Mouse (Mus musculus) thymus, adult 2 months (tissue): ENCODE measurements around the gene S1pr2. TPM values are rescaled to one million over a fixed set of nuclear protein-coding genes. Genes with fewer than 3 reads are reported as not detected.
A peak's percentile ranks its signal among the peaks of the same experiment; 100 is the strongest.

ENCODE experiments used
- DNase-seq: peaks from one replicate; pipeline ENCODE4 v3.0.0; 2021
- H3K27ac ChIP-seq: fragments of 200-500 bp; 2 replicates; pipeline ENCODE4 v1.5.1; 2012; ENCODE audit warnings: low read length, control low read depth; ENCODE audit not compliant: control insufficient read depth, insufficient read depth
- H3K27me3 ChIP-seq: fragments of 200-500 bp; 2 replicates; pipeline ENCODE4 v1.6.1; 2012; ENCODE audit warnings: mild to moderate bottlenecking, low read length, moderate library complexity, mixed read lengths; ENCODE audit not compliant: control insufficient read depth, insufficient read depth
- H3K36me3 ChIP-seq: fragments of 200-500 bp; 2 replicates; pipeline ENCODE4 v1.6.1; 2012; ENCODE audit warnings: mild to moderate bottlenecking, low read length, moderate library complexity; ENCODE audit not compliant: control insufficient read depth, insufficient read depth
- H3K4me1 ChIP-seq: fragments of 200-500 bp; replicated peaks from 2 replicates; pipeline ENCODE4 v1.6.1; 2012; ENCODE audit warnings: low read length; ENCODE audit not compliant: control insufficient read depth, insufficient read depth
- H3K4me3 ChIP-seq: fragments of 200-500 bp; 2 replicates; pipeline ENCODE4 v1.5.1; 2012; ENCODE audit warnings: mild to moderate bottlenecking, low read length, control low read depth, moderate library complexity; ENCODE audit not compliant: control insufficient read depth, insufficient read depth
- CTCF ChIP-seq: fragments of 200-500 bp; IDR thresholded peaks from 2 replicates; pipeline ENCODE4 v1.5.1; 2012; ENCODE audit warnings: mild to moderate bottlenecking, control low read depth, low read length, moderate library complexity, borderline replicate concordance; ENCODE audit not compliant: control insufficient read depth, poor library complexity, insufficient read depth; ENCODE audit errors: extremely low read depth
- POLR2A ChIP-seq: fragments of 200-500 bp; IDR thresholded peaks from 2 replicates; pipeline ENCODE4 v1.6.1; 2012; ENCODE audit warnings: mild to moderate bottlenecking, low read length, control low read depth, moderate library complexity; ENCODE audit not compliant: control insufficient read depth, poor library complexity, insufficient read depth; ENCODE audit errors: extremely low read depth
- WGBS: fragments of 180-500 bp; shearing (Covaris S2); methylation state at CpG from one replicate; pipeline ENCODE4 v1.1.7; 2018; 5-methylcytosine and 5-hydroxymethylcytosine counted together
- polyA plus RNA-seq: library from polyadenylated mRNA; depleted of rRNA; stranded (reverse); fragments of >200 nt; gene quantifications from 2 replicates; pipeline ENCODE4 v1.2.3, GENCODE M21; 2012

Gene S1pr2
- polyA plus RNA-seq, 1 experiment = 11.0 TPM

DNA sequence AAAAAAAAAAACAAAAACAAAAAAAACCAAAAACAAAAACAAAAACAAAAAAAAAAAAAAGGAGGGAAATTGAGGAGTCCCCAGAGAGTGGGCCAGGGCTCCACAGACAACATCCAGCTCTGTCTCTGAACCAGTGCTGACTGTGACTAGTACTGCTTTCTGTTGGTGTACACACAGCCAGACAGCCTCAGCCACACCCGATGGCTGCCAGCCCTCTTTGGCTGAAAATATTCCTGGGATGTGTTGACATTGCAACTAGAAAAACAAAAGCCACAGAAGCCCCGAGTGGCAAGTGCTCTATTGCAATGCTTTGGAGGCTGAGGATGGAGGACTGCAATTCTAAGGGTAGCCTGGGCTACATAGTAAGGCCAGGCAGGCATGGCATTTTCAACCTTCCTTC lies 33.8 kb upstream of the S1pr2 start:
- no peak for DNase-seq
- Histone ChIP-seq H3K27me3 (no peaks in the 10 kb centered on the region), H3K4me1 (peaks cover 10% of the 10 kb centered on the region), H3K4me3 (no peak overlapping the region), H3K27ac (no peak overlapping the region), H3K36me3 (peaks cover 10% of the 10 kb centered on the region)
- TF ChIP-seq CTCF (no peak), POLR2A (no peak)
- 76% methylated on average over 2 of the region's 2 CpGs for WGBS

DNA sequence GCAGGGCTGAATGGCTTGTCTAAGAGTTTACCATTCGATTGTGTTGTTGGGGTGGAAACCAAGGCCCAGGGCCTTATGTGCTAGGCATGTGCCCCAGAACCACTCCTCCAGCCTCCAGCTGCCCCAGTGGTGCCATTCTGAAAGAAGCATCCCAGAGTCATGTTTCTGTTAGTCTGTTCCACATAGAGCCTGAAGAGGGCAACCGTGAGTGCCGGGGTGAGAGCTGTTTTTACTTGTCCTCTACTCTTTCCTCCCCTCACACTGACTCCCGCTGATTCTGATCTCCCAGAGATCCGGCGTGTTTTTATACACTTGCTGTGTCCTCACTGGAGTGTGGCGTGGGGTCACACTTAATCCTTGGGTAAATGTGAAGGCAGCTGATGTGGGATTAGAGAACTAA lies 31.4 kb upstream of the S1pr2 start:
- 88% methylated on average over 7 of the region's 7 CpGs for WGBS
- H3K4me1 ChIP-seq = peaks cover 3% of the 10 kb centered on the region; the same call in 1 of the 2 replicates
- H3K4me3 ChIP-seq = no peak overlapping the region
- H3K27me3 ChIP-seq = no peaks in the 10 kb centered on the region
- H3K36me3 ChIP-seq = peaks cover 10% of the 10 kb centered on the region
- H3K27ac ChIP-seq = no peak overlapping the region
- TF ChIP-seq POLR2A (no peak), CTCF (no peak)
- DNase-seq = no peak

DNA sequence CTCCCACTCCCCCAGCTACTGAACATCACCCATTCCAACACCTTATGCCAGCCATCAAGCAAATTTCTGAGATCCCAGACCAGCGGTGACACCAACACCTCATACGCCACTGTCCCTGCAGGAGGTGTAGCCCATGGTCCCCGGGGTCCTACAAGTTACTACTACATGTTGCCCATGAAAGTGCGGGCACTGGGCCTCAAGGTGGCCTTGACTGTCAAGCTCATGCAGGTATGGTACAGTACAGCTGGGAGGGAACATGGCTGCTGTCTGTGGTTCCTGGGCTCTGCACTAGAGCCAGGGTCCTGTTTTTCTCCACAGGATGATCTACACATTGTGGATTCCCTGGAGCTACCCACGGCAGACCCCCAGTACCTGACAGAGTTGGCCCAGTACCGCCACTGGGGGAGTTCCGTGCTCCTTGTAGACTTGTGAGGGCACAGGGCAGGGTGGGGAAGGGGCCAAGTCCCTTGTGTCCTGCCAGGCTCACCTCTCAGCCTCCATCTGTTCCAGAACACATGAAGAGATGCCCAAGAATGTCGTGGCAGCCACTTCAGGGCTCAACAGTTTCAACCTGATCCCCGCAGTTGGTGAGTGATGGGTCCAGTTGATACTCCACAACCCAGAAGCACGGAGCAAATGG lies 30.9 kb upstream of the S1pr2 start:
- Histone ChIP-seq H3K36me3 (peaks cover 10% of the 10 kb centered on the region), H3K4me1 (peaks cover 3% of the 10 kb centered on the region; the same call in 1 of the 2 replicates), H3K4me3 (no peak overlapping the region), H3K27ac (no peak overlapping the region), H3K27me3 (no peaks in the 10 kb centered on the region)
- no peak for TF ChIP-seq CTCF
- WGBS = 96% methylated on average over 10 of the region's 10 CpGs
- DNase-seq = no peak

DNA sequence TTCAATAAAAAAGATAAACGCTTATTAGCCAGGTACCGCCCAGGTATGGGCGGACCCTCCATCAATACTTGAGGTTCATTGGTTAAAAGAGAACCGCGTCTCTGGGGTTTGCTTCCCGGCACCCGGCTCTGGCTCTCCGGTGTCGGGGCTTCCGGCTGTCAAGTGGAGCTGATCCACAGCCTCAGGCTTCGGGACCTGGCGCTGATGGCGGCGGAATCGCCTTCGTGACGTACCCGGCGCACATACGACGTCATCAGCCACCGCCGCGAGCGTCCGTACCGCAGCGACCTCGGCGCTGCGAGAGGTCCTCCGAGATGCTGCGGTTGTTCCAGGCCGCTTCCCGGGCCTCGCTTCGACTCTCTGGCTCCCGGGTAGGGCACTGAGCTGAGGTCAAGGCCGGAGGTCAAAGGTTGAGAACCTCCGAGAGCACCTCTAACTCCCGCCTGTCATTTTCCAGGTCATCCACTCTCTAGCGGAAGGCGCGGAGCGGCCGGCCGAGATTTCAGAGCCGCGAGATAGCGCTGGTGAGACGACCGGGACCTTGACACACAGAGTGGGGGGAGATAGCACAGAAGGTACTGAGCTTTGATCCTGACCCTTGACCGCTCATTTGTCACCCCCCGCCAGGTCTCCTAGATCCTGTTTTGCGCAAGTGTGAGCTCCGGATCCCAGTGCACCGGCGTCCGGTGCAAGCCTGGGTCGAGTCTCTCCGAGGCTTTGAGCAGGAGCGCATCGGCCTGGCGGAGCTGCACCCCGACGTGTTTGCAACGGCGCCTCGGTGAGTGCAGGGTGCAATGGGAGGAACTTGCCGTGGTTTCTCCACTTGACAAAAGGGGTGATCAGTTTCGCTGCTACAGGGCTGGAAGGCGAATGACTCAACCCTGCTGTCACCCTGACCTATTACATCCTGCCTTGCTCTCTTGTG lies 26.3 kb upstream of the S1pr2 start, which contains the start of gene Mrpl4:
Gene Mrpl4 (plus strand): TSS at position 112 of the 925 bp plus-strand sequence.
- Histone ChIP-seq H3K27me3 (no peaks in the 10 kb centered on the region), H3K4me3 (peak within 1 kb of the TSS; percentile 73), H3K4me1 (peaks cover 3% of the 10 kb centered on the region; the same call in 1 of the 2 replicates), H3K27ac (no peak within 1 kb of the TSS), H3K36me3 (peaks cover 8% of the 10 kb centered on the region)
- TF ChIP-seq CTCF = peak; percentile 48; the same call in 1 of the 2 replicates
- peak; percentile 51; the same call in 1 of the 2 replicates for TF ChIP-seq POLR2A
- DNase-seq = peak; percentile 80
- WGBS = under 1% methylated on average over 72 of the region's 72 CpGs

DNA sequence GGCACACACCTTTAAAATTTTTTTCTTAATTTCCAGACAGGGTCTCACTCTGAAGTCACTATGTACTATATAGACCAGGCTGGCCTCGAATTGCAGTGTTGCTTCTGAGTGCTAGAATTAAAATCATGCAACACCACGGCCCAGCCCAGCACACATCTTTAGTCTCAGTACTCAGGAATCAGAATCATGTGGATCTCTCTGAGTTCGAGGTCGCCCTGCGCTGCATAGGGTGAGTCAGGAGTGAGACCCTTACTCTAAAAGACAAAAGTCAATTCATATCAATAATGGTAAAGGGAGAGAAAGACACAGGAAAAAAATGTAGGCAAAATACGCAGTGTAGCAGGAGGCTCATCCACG lies 25.7 kb upstream of the S1pr2 start:
- Histone ChIP-seq H3K27me3 (no peaks in the 10 kb centered on the region), H3K27ac (no peak overlapping the region), H3K4me1 (peaks cover 3% of the 10 kb centered on the region; the same call in 1 of the 2 replicates), H3K4me3 (peak overlapping the region; percentile 73), H3K36me3 (peaks cover 3% of the 10 kb centered on the region; the same call in 1 of the 2 replicates)
- 10% methylated on average over 7 of the region's 7 CpGs for WGBS
- TF ChIP-seq POLR2A (no peak), CTCF (no peak)
- no peak for DNase-seq

DNA sequence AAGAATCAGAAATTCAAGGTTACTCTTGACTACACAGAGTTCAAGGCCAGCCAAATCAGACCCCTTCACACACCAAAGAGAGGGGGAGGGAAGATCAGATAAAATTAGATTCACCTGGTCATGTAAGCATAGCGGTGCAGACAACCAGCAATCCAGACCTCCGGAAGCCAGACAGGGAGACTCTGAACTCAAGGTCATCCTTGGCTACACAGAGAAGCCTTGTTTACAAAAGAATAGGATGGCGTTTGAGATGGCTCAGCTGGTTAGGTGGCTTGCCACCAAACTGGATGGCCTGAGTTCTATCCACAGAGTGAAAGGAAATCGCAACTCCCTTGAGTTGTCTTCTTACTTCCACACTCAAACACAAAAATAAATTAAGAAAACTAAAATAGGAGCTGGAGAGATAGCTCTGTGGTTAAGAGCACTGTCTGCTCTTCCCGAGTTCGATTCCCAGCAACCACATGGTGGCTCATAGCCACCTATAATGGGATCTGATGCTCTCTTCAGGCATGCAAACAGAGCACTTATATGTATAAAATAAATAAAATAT lies 25.1 kb upstream of the S1pr2 start:
- Histone ChIP-seq H3K27ac (no peak overlapping the region), H3K27me3 (no peaks in the 10 kb centered on the region), H3K4me3 (no peak overlapping the region), H3K36me3 (peaks cover 3% of the 10 kb centered on the region; the same call in 1 of the 2 replicates), H3K4me1 (peaks cover 3% of the 10 kb centered on the region; the same call in 1 of the 2 replicates)
- TF ChIP-seq CTCF = no peak
- TF ChIP-seq POLR2A = no peak
- DNase-seq = no peak
- 76% methylated on average over 6 of the region's 6 CpGs for WGBS
